Mouse (Mus musculus) thymus, adult 2 months (tissue): Measurements from ENCODE around the gene Ascc2.

Source experiments
- CTCF ChIP-seq: fragments of 200-500 bp; IDR thresholded peaks from 2 replicates; pipeline ENCODE4 v1.5.1; 2012; ENCODE audit warnings: mild to moderate bottlenecking, control low read depth, low read length, moderate library complexity, borderline replicate concordance; ENCODE audit not compliant: control insufficient read depth, poor library complexity, insufficient read depth; ENCODE audit errors: extremely low read depth
- POLR2A ChIP-seq: fragments of 200-500 bp; IDR thresholded peaks from 2 replicates; pipeline ENCODE4 v1.6.1; 2012; ENCODE audit warnings: mild to moderate bottlenecking, low read length, control low read depth, moderate library complexity; ENCODE audit not compliant: control insufficient read depth, poor library complexity, insufficient read depth; ENCODE audit errors: extremely low read depth

GRCm38 (mm10) chr11:4601890-4602289, 35.7 kb upstream of the Ascc2 start:
- TF ChIP-seq CTCF: no peak
- no peak for TF ChIP-seq POLR2A
